Mouse (Mus musculus) frontal cortex, postnatal 10 days (tissue): ENCODE measurements around the gene Lrig1.

Source experiments
- DNase-seq, 2 experiments: peaks; one replicate each; pipeline ENCODE4 v3.0.0; 2022; ENCODE audit warnings: low spot score in 2 of 2, mixed read lengths in 1 of 2

Gene Lrig1

DNA sequence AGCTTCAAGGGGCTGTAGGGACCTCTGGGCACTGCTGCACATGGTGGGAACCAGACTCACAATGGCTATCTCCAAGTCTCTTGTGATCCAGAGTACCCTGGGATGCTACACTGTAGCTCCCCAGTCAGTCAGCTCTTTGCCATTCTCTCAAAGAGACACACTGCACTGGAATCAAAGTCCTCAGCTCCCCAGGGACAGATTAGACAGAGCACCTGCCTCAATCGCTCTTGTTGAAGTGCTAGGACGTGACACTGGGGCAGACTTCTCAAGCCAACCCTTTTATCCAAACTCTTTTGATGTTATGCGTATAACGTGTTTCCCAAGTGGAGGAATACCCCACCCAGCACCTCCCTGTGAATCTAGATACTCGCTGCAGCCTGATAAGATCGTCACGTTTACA lies 23.7 kb downstream of the Lrig1 start:
- no peak for DNase-seq

- DNase-seq: no peak
Measured at GRCm38 (mm10) chr6:94672426-94672825, 27.5 kb downstream of the Lrig1 start.

GRCm38 (mm10) chr6:94669370-94669769 lies 30.6 kb downstream of the Lrig1 start:
- no peak for DNase-seq

GRCm38 (mm10) chr6:94668204-94668863 lies 31.6 kb downstream of the Lrig1 start:
- DNase-seq: no peak

DNA sequence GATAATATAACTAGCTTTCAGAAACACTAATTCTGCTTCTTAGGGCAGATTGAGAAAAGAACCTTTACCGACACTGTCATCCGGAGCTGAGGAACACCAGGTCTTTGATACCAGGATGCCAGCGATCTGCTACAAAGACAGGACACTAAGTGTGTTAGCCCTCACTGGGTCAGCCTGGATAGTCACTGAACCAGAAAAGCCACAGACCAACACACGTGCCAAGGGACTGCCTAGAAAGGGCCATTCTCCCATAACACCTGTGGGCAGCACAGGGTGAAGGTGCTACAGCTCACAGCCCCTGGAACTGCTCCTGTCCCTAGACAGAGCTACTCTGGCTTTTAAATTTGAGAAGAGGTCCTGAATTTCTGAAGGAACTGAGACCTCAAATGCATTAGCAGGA lies 32.8 kb downstream of the Lrig1 start:
- DNase-seq: no peak

DNA sequence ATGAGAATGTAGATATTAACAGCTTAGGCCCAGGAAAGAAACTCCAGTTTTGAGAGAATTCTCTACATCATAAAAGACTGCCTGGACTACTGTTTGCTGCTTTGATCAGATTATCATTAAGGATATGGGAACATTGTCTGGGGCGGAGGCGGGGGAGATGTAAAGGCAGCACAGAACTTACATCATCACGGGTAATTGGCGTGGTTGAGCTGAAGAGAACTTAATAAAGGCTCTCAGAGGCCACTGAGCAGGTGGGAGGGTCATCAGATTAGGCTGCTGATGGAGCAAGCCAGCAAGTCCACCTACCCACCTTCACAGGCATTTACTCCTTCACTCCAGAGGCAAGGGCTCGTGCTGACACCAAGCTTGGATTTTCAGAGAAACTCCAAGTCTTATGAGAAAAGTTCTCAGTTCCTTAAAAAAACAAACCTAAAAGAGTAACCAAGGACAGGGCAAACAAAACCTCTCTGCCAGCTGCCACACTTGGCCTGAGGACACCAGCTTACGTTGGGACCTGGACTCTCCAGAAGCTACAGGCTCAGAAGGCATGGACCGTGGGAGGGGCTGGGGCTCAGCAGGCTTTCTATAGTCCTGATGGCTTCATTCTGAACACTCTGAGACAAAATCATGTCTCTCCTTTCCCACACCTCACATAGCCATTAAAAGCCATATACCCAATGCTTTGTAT lies 33.4 kb downstream of the Lrig1 start:
- no peak for DNase-seq

GRCm38 (mm10) chr6:94665677-94666076 lies 34.3 kb downstream of the Lrig1 start:
- DNase-seq: no peak

GRCm38 (mm10) chr6:94665248-94665647 lies 34.7 kb downstream of the Lrig1 start:
- no peak for DNase-seq

- DNase-seq: no peak
Measured at GRCm38 (mm10) chr6:94664000-94664399, 36.0 kb downstream of the Lrig1 start.

- no peak for DNase-seq
Measured at GRCm38 (mm10) chr6:94661923-94662322, 38.0 kb downstream of the Lrig1 start.

- no peak for DNase-seq
Measured at GRCm38 (mm10) chr6:94661321-94661720, 38.6 kb downstream of the Lrig1 start.

DNA sequence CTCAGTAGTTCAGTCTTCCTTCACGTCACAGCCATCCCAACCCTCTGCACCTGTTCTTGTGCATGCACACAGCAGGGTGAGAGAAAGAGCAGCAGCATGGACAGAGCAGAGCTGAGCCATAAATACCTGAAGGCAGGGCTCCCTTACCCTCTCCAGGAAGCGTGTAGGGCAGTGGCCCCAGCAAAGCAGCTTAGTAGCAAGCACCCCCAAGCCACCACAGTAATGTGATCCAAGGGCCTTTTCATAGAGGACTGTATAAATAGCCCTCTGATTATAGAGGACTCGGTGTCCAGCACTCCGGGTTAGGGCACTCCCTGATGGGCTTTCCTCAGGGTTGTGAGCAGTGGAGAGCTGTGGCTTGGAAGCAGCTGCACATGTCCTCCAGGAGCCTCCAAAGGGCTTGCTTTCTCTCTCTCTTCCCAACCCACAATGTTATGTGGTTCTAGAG lies 40.0 kb downstream of the Lrig1 start:
- DNase-seq: no peak

GRCm38 (mm10) chr6:94658136-94658480 lies 41.9 kb downstream of the Lrig1 start:
- DNase-seq: no peak

DNA sequence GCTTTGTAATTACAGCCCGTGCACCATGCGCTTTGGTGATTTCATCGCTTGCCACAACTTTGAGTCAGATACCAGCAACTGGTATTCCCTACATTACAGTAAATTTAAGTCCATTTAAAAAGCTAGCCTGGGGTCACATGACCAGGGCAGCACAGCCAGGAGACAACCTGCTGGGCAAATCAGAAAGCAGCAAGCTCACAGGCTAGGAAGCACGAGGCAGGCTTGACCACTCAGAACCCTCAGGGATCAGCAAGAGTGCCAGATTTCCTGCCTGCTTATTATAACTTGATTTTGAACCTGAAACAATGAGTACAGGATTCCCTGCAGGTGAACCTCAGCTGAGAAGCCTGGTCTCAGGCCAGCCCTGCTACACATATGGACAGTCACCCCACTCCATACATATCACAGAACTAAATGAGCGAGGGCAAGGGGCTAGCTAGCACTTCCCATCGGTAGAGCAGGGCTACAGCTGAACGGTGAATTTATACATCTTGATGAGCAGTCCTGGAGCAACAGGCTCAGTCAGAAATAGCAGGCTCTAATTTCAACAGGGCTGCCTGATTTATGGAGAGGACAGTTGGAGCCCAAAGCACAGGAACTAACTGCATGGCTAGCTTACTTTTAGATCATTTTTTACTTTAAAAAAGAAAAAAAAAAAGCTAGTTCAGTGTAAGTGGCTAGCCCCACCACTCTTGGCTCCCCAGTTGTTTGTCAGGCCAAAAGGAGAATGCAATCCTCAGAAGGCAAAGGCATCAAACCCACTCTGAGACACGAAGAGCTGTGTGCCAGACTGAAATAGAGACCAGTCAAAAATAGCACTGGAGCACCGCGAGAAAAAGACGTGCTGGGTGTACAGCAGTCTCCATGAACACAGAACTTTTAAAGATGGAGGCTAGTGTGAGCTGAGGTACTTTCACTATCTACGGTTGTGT lies 42.5 kb downstream of the Lrig1 start:
- no peak for DNase-seq

- no peak for DNase-seq
Measured at GRCm38 (mm10) chr6:94655818-94656478, 44.0 kb downstream of the Lrig1 start.

- DNase-seq: no peak
Measured at GRCm38 (mm10) chr6:94653388-94654316, 46.3 kb downstream of the Lrig1 start.

DNA sequence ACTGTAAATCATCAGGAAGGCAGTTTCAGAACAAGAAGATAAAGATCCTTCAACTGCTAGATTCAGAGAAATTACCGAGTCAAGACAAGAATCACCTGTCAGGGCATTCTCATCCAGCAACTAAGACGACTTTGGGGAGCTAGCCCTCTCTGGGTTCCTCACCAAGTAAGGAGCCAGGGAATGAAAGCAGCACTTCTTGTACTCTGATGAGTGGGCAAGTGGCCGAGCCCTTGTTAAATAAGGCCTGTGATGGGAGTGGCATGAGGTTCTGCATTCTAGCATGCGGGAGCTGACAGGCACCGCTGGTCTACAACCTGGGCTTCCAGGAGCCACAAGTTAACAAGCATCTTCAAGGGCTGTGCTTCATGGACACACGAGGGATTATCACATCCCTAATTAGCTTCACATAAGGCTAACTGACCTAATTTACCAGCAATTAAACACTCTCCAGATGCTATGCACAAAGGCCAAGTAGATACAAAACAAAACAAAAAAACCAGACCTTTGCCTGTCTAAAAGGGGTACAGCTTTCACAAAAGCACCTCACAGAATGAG lies 47.2 kb downstream of the Lrig1 start:
- DNase-seq: no peak

GRCm38 (mm10) chr6:94651541-94651940 lies 48.4 kb downstream of the Lrig1 start:
- DNase-seq: no peak

GRCm38 (mm10) chr6:94649637-94650036 lies 50.3 kb downstream of the Lrig1 start:
- no peak for DNase-seq

DNA sequence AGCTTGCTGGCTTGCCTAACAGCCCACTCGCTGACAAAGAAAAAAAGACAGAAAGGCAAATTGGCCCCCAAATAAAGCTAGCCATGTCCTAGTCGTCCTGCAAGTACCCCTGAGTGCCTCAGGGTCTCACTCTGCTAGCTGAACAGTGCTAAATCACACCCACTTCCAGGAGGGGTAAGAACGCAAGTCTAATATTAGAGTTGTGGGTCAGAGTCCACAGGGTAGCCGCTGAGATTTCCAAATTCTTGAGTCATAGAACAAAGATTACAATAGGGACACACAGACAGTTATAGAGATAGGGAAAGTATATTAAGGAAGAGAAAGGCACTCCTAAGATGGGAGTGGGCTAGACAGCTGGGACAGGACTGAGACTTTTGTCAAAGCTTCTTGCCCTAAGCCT lies 51.5 kb downstream of the Lrig1 start:
- no peak for DNase-seq
